Mouse (Mus musculus) left cerebral cortex, adult 11 months (tissue): ENCODE measurements around the gene Pacs1.
A peak's percentile ranks its signal among the peaks of the same experiment; 100 is the strongest.
"Not testable (repeated sequence)": the region's sequence is repeated elsewhere in the genome, so short reads cannot be mapped to it uniquely, and the experiment has no call there.

ENCODE experiments used
- DNase-seq: peaks from one replicate; pipeline ENCODE4 v3.0.0; 2022; ENCODE audit warnings: low spot score

Pacs1 gene

GRCm38 (mm10) chr19:5268017-5268416 lies 4.9 kb downstream of the Pacs1 start:
- DNase-seq: no peak

GRCm38 (mm10) chr19:5267015-5267414 lies 5.9 kb downstream of the Pacs1 start:
- DNase-seq: no peak

GRCm38 (mm10) chr19:5257140-5257539 lies 15.8 kb downstream of the Pacs1 start:
- no peak for DNase-seq

GRCm38 (mm10) chr19:5236981-5237380 lies 35.9 kb downstream of the Pacs1 start:
- DNase-seq: not testable (repeated sequence)

GRCm38 (mm10) chr19:5232696-5233095 lies 40.2 kb downstream of the Pacs1 start:
- DNase-seq: no peak

- DNase-seq: no peak
These were observed 42.8 kb downstream of the Pacs1 start for GRCm38 (mm10) chr19:5230110-5230509.

- DNase-seq: no peak
These were observed 48.3 kb downstream of the Pacs1 start for GRCm38 (mm10) chr19:5224624-5225023.

GRCm38 (mm10) chr19:5224077-5224476 lies 48.8 kb downstream of the Pacs1 start:
- no peak for DNase-seq

GRCm38 (mm10) chr19:5221926-5222325 lies 51.0 kb downstream of the Pacs1 start:
- DNase-seq: no peak

- not testable (repeated sequence) for DNase-seq
These were observed 51.6 kb downstream of the Pacs1 start for GRCm38 (mm10) chr19:5221219-5221723.

GRCm38 (mm10) chr19:5220389-5220788 lies 52.5 kb downstream of the Pacs1 start:
- DNase-seq: no peak

GRCm38 (mm10) chr19:5201691-5202090 lies 71.2 kb downstream of the Pacs1 start:
- DNase-seq: no peak

- not testable (repeated sequence) for DNase-seq
These were observed 72.3 kb downstream of the Pacs1 start for GRCm38 (mm10) chr19:5200617-5201016.

GRCm38 (mm10) chr19:5198553-5198952 lies 74.4 kb downstream of the Pacs1 start:
- DNase-seq: no peak

GRCm38 (mm10) chr19:5195417-5196035 lies 77.4 kb downstream of the Pacs1 start:
- peak; percentile 53 for DNase-seq

- no peak for DNase-seq
These were observed 80.5 kb downstream of the Pacs1 start for GRCm38 (mm10) chr19:5192397-5192796.

GRCm38 (mm10) chr19:5187439-5187838 lies 85.5 kb downstream of the Pacs1 start:
- DNase-seq: no peak

- DNase-seq: no peak
These were observed 91.0 kb downstream of the Pacs1 start for GRCm38 (mm10) chr19:5181926-5182325.

GRCm38 (mm10) chr19:5178631-5179030 lies 94.3 kb downstream of the Pacs1 start:
- DNase-seq: no peak

GRCm38 (mm10) chr19:5170430-5170829 lies 102.5 kb downstream of the Pacs1 start:
- no peak for DNase-seq

GRCm38 (mm10) chr19:5167477-5167876 lies 105.4 kb downstream of the Pacs1 start:
- no peak for DNase-seq

GRCm38 (mm10) chr19:5164380-5164779 lies 108.5 kb downstream of the Pacs1 start:
- DNase-seq: no peak

- no peak for DNase-seq
These were observed 111.0 kb downstream of the Pacs1 start for GRCm38 (mm10) chr19:5161913-5162312.

GRCm38 (mm10) chr19:5152261-5152660 lies 120.7 kb downstream of the Pacs1 start:
- DNase-seq: no peak
